Mouse (Mus musculus) spleen, adult 12 weeks (tissue): Measurements from ENCODE around the gene Grik1.

Source experiments
- DNase-seq: peaks from one replicate; pipeline ENCODE4 v3.0.0; 2022; ENCODE audit warnings: low spot score

Gene Grik1

DNA sequence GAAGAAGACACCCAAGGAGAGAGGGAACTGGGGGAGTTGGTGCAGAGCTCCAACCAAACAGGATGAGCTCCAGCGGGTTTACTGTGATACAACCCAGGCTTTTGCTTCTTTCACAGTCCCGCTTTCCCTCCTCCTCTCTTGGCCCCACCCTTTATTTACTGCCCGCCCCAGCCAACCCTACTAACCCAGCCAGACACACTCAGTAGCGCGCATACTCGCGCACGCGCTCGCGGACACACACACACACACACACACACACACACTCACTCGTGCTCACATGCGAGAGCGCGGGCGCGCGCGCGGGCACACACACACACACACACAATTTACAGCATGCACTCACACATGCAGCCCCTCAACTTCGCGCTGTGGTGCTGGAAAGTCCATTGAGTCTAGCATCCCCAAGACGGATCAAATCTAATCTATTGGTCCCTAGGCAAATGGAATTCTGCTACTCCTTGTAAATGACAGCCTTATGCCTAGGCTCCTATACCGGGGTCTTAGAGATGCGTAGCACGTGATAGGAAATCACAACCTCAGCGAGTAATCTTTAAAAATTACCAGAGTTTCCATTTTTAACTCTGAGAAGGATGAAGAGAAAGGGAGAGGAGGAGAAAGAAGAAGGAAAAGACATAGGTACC, at the start of gene Grik1:
Grik1 (minus strand) TSS at position 134 of the 641 bp plus-strand sequence.
- DNase-seq, result no peak

DNA sequence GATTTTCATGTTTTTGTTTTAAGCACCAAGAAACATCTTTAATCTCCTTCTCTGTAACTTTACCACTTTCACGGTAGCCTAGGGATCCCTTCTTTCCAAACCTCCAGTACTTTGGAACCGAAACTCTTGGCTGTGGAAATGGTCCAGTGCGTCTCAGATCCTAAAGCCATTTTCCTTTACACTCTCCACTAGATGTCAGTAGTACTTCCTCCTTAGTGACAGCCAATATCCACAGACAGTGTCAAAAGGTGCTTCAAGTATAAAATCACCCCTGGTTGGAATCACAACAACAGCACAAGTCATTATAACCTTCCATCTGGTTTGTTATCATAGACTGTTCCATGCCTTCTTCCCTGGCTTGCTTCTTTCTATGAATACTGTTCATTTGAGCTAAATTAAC, 4.1 kb upstream of the Grik1 start:
- no peak for DNase-seq

DNA sequence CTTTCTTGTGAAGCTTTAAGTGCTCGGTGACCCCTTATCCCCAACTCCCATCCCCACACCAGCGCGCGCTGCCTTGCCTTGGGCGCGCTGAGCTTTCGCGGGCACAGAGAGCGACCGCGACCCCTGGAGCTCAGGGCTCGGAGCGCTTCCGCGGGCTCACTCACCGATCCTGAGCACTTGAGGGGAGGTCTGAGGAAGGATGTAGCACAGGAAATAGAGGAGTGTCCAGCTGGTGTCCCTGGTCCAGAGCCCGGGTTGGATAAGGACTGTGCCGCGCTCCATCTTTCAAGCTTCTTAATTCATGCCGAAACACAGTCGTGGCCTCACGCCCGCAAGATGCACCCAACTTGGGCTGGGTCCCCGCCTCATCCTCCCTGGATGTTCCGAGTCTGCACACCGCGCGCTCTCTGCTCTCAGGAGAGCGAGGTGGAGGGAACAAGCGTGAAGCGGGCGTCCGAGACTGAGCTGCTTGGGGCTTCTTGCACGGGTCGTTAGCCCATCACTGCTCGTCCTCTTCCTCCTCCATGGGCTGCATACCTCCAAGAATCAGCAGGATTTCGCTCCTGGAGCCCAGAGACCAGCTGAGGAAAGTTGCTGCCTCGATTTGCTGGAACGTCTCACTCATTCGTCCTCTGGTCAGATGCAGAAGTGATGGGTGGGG, 514 bp downstream of the Grik1 start:
- DNase-seq, result no peak

DNA sequence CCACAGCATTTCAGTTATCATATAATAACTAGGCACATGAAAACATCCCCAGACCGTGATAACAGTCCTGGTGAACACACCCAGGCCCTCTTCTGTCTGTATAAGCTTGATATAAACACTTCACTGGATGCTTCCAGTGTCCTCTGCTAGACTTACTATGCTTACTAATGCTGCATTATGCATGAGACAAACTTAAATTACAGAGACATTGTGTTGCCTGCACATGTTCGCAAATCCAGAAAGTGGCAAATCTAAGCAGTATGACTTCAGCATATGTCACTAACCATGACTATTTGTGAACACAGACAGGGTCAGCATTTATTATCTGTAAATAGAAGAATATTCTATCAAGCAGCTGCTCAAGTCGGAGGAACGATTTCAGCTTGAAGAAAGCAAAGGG, 31.7 kb downstream of the Grik1 start:
- DNase-seq, result no peak

DNA sequence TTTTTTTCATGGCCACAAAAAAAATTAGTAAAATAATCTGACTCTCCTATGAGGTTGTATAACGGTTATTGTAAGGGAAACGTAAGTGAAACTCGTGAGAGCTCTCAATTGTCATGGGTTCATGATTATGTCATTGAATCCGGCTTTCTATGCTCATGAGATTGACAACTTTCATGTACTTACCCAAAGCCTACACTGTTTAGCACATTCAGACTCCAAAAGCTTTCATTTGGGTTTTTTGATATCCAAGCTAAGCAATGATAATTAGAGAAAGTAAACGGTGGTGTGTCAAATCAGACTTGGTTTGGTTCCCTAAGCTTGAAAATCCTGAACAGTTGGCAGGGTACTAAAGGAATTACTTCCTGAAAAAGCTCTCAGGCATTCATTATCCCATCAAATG, 33.0 kb downstream of the Grik1 start:
- no peak for DNase-seq

DNA sequence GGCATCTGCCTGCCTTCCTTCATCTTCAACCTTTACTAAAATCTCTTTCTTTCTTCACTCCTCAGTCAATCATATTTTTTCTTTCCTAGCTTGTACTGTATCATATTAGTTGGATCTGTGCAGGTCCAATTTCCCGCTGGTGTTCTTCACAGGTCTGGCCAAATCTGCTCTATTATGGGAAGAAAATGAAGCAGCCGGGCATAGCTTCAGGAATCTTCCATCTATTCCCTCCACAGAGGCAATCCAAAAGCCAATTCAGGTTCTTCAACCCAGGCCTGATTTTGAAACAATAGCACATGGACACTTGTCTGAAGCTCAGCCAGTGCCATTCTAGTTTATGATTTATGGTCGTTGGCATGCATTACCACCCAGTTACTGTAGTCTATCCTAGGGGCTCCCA, 34.0 kb downstream of the Grik1 start:
- DNase-seq, result no peak

DNA sequence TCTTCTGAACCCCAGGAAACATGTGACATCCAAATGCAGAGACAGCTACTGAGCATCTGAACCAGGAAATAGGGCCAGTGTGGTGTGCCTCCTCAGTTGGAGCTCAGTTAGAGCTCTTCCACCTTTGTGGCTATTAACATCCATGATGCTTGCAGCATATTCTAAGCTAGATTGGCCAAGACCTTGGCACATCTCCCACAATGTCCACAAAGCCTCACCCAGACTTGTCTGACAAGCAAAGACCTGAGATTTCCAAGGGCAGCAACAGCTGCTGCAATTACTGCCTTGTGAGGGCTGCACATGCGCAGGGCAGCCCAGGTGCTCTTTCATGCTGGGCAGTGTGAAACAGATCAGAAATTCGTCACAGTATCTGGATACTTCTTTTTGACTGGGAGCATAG, 37.4 kb downstream of the Grik1 start:
- DNase-seq, result no peak

DNA sequence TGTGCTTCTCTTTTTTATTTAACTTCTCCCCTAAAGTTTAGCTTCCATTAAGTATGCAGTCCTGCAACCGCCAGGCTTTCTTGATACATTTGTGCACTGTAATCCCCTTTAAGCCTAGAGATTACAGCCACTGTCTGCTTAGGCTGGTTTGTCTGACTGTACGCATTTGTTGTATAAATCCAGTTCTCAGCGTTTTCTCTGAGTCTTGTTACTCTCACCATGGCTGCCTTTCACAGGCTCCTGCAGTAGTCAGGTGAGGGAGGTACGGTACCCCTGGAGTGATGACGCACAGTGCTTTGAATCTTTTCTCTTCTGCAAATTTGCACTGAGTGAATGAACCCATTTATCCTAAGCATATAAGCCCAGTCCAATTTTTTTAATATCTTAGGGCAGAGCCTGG, 39.0 kb downstream of the Grik1 start:
- DNase-seq, result no peak

DNA sequence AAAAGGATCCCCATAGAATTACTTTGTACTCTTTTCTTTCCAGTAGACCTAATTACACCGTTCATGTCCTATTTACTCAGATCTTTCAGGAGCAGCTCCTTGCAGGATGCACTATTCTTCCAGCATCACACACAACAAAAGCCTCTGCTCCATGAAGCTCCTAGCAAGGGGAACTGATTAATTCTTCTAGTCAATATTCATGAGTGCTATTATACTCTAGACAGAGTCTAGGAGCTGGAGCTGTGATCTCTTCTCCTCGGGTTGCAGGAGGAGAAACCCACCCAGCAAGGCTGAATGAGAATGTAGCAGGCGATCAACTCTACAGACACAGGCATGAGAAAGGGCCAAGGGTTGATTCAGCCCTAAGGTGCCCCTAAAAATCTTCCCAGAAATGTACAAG, 40.2 kb downstream of the Grik1 start:
- DNase-seq, result no peak

DNA sequence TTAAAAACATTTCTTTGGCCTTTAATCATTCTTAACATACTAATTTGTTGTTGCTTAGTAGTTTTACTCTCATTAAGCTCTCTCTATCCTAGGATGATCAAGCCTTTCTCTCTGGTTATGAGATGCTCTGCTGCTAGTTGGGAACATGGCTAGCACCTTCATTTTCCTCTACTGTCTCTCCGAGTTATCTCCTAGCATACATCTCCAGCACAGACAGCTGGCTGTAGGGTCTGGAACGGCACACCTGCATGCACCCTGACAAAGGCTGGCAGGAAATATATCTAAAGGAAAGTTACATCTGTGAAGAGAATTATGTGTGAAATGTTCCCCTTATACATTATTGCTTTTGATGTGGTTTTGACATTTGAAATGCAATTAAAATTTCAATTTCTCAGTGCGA, 42.5 kb downstream of the Grik1 start:
- no peak for DNase-seq

DNA sequence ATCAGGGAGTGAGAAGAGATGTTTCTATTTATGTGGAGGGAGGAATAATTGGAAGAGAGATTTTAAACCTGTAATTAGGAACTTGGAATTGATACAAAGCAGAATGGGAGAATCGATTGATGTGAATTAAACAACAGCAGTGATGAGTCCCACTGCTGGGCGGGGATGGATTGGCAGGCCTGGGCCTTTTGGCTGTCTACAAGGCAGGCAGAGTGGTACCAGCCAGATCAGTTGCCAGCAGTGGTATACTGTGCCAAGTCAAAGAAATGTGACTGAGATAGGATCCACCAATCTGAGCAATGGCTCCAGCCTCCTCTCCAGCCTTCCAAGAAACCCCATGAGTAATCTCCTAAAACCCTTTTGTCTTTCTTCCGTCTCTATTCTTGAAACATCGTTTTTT, 45.4 kb downstream of the Grik1 start:
- DNase-seq, result no peak

DNA sequence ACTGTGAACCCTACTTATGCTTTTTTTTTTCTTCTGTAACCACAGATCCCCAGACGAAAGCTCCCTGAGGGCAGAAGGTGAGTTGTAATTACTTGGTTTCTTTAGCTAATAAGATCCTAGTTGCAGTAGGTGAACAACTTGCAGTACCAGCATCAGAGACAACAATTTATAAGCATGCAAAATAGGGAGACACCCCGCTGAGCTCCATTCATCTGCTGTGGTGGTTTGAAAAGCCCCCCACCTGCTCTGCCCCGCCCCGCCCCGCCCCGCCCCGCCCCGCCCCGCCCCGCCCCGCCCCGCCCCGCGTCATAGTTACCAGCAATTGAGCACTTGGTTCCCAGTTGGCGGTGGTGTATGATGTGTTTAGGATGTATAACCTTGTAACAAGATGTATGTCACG, 64.4 kb downstream of the Grik1 start:
- no peak for DNase-seq

DNA sequence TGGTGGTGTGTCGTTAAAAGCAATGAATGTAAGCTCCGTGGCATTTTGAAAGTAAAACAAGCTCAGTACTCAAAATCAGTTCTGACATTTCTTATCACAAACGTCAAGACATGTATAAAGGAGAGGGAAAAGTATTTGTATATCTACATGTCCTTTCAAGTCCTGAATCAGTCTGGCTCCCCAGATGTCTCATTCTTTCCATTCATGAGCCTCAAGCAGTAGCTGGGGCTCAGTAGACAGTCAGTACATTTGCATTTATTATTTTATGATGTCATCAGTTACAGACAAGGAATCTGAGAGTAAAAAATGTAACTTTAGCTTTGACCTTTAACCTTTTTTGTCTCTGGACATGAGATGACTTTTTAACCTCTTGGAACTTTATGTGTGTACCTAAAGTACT, 68.1 kb downstream of the Grik1 start:
- no peak for DNase-seq

DNA sequence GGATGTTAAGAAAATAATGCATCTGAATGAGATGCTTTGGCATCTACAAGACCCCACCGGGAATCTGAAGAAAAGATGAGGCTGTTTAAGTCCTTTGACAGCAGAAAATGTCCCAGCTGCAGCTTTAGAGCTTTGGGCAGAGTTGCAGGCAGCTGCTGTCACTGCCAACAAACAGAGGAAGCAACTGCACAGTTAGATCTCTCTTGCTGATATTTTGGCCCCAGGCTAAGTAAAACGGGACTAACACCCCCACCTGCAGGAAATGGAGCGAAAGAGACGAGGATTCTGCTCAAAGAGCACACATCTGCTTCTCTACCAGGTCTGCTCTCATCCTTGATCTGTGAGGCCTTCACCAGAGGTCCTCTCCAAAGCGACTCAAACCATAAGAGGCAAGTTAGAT, 77.5 kb downstream of the Grik1 start:
- DNase-seq, result no peak

DNA sequence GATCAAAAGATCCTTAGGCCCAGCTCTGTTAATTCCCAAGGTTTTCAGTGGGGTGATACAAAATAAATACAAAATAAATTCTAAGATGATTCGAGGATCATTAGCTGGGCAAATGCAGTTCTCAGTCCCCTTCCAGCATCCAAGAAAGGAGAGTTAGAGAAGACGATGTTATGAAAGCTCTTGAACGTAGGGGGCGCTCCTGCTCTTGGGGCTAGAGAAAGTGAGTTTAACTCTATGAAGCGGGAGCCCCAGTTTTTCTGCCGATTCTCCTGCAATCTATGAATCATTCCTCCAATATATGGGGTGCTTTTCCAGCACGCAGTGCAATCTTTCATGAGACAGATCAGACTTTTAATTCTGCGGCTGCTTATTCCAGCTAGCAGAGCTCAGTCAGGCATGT, 78.2 kb downstream of the Grik1 start:
- DNase-seq, result no peak

DNA sequence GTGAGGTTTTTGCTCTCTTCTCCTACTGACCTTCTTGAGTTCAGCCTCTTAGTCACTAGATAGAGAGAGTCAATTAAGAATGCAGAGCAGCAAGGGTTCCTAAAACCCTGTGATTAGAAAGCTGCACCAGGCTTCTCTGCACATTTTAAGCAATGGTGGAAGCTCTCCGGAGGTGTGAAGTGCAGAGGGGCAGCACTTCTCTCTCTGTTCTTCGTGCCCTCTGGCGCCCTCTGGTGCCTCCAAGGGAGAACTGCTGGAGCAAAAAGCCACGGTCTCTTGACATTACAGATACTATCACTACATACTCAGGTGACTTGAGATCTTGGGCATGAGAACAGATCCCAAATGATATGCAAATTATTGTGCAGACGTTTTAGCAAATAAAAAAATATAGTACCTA, 85.7 kb downstream of the Grik1 start:
- no peak for DNase-seq

DNA sequence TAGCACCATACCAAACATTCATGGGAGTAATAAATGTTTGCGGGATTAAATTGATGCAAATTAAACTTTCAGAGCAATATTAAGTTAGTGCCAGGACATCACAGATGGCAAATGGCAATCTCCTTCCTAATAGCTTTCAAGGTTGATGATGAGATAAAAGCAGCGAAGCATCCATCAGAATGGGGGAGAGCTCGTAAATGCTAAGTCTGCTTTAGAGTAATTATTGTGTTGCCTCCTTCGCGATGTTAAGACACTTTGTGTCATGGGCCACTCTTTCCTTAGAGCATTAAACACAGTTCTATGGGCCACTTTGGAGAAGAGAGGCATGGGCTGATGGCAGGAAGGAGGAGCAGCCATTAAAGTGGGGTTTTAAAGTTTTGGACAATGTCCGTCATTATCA, 86.1 kb downstream of the Grik1 start:
- DNase-seq, result no peak

DNA sequence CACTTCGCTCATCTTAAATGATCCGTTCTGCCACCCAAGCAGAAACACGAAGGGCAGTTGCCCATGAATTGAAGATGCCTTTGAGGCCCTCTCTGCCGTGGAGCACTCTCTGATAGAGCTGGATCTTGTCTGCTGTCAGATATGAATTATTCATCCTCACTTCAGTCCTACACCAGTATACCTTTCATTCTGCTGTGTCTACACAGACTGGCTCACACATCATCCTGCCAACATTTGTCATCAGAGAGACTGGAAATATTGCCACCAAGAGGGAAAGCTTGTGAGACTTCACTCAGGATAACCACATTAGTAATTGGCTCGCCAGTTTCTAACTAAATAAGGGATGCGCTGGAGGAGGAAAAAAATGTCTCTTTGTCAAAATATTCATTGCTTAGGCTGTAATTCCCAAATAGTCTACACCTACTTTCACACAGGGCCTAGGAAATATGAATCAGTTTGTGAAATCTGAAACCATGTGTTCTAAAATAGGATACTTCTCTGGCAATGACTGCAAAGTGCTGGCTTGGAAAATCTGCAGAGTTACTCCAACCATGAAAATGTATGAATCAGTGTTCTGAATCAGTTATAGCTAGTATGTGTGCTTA, 102.5 kb downstream of the Grik1 start:
- no peak for DNase-seq

DNA sequence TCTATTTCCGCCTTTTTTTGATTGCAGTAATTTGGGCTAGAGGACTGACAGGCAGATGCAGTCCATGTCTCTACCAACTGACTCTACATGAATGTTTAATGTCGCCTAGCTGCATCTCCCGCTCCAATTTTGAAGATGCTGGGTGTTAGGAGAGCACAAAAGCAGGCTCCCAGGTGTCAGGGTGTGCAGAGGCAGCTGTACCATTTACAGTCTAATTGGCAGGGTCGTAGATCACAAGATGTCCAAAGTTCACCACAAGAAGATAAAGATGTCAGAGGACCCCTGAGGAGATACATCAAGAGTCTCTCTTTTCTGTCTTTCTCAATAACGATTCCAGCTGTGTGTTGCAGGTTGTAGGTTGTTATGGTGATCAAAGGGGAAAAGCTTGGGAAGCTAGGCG, 111.3 kb downstream of the Grik1 start:
- DNase-seq, result no peak

DNA sequence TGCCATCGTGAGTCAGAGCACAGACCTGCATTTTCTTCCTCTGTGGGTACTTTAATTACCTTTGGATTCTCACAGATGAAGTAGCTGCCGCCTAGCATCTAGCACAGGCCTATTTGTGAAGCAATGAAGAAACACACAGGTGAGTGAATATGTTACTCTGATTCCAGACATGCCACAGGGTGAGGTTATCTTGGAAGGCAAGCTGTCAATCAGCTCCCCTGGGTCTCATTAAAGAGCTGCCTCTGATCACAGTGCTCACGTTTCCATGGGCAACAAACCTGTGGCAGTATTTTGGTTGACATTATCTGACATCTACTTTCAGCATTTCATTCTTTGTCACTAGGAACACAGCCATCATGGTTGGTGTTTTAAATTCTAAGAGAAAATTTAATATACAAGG, 112.7 kb downstream of the Grik1 start:
- DNase-seq, result no peak

DNA sequence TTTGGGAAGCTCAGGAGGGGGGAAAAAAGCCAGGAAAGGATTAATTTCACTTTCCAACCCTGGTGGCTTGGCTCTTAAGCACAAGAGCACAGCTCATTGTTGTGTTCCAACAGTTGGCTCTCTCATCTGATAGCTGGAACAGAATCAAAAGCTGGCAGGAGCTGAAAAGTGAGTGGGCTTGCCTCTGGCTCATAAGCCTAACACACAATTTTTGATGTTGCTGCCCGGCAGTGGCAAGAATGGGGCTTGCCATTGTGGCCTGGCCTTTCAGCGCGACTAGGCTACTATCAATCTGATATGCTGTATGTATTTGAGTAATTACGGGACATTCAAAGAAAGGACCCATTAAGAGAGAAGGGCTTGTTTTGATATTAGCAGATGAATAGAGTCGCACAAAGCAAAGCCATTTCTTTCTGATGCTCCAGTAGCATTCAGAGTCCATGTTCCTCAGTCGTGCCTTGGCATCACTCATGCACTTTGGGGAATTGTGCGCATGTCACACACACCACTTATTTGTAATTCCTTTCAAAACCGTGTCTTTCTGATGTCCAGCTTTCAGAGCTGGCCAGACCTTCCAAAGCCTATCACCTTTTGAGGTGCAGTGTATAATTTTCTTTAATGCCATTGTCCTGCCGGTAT, 115.9 kb downstream of the Grik1 start:
- DNase-seq, result no peak

DNA sequence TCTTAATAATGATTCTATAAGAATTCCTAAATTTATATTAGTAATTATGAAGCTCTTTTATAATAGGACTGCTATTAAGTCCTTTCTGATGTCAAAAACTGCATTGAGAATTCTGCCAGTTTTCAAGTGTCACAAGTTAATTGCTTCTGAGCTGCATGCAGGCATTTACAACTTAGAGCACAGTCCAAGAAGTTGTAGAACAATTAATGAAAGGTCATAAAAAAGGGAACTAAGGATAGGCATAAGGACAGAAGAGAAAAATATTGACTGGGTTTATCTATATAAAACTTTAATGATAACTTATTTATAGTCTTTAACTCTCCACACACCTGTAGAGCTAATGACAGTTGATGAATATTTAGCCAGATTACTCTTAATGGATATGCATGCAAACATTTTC, 123.5 kb downstream of the Grik1 start:
- no peak for DNase-seq

DNA sequence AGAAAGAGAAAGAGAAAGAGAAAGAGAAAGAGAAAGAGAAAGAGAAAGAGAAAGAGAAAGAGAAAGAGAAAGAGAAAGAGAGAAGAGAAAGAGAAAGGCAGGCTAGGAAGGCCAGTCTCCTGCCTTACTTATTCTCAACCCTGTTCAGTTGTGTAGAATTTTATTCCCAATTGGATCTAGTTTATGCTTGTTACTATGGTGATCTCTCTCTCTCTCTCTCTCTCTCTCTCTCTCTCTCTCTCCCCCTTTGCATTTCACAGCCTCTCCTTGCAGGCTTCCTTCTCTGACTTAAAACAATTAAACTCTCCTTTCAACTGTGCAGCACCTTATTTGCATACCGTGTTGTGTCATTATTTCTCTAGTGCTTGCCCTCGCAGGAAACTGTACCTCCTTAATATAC, 147.5 kb downstream of the Grik1 start:
- DNase-seq, result no peak
